Mouse (Mus musculus): ENCODE results near the gene Synrg.

The Synrg gene

GRCm38 (mm10) chr11:83963991-83964921 is at the start of gene Synrg:
TSS of gene Synrg (plus strand) at chr11:83964428.
- peak; percentile 95 for DNase-seq

- DNase-seq = no peak
Measured at GRCm38 (mm10) chr11:83914501-83914900, 49.7 kb upstream of the Synrg start.

GRCm38 (mm10) chr11:83922600-83922999 is 41.6 kb upstream of the Synrg start:
- no peak for DNase-seq

GRCm38 (mm10) chr11:83927097-83927496 is 37.1 kb upstream of the Synrg start:
- DNase-seq = peak; percentile 17

- DNase-seq = no peak
Measured at GRCm38 (mm10) chr11:83932506-83933106, 31.6 kb upstream of the Synrg start.

GRCm38 (mm10) chr11:83933376-83933775 is 30.9 kb upstream of the Synrg start:
- no peak for DNase-seq

GRCm38 (mm10) chr11:83935986-83936665 is 28.1 kb upstream of the Synrg start:
- DNase-seq = peak; percentile 85

- DNase-seq = no peak
Measured at GRCm38 (mm10) chr11:83938556-83938955, 25.7 kb upstream of the Synrg start.

GRCm38 (mm10) chr11:83941950-83942840 is 22.0 kb upstream of the Synrg start, which contains the start of gene Ddx52:
TSS of gene Ddx52 (plus strand) at chr11:83942062.
- peak; percentile 97 for DNase-seq

GRCm38 (mm10) chr11:83956822-83957221 is 7.4 kb upstream of the Synrg start:
- DNase-seq = no peak

GRCm38 (mm10) chr11:83961983-83962382 is 2.2 kb upstream of the Synrg start:
- no peak for DNase-seq

- no peak for DNase-seq
Measured at GRCm38 (mm10) chr11:83967436-83968204, 3.4 kb downstream of the Synrg start.

GRCm38 (mm10) chr11:83968205-83968575 is 4.0 kb downstream of the Synrg start:
- DNase-seq = no peak

- DNase-seq = no peak
Measured at GRCm38 (mm10) chr11:83969040-83969439, 4.8 kb downstream of the Synrg start.

GRCm38 (mm10) chr11:83974561-83975346 is 10.5 kb downstream of the Synrg start:
- DNase-seq = no peak

GRCm38 (mm10) chr11:83975488-83975887 is 11.3 kb downstream of the Synrg start:
- no peak for DNase-seq

GRCm38 (mm10) chr11:83976236-83976977 is 12.2 kb downstream of the Synrg start:
- DNase-seq = no peak

GRCm38 (mm10) chr11:83977810-83978209 is 13.6 kb downstream of the Synrg start:
- no peak for DNase-seq

GRCm38 (mm10) chr11:83979992-83980391 is 15.8 kb downstream of the Synrg start:
- no peak for DNase-seq

GRCm38 (mm10) chr11:83981338-83981737 is 17.1 kb downstream of the Synrg start:
- no peak for DNase-seq
